Mouse (Mus musculus): ENCODE results near the gene Tmem28. TPM values are rescaled to one million over a fixed set of nuclear protein-coding genes. Genes with fewer than 3 reads are reported as not detected.

Gene Tmem28
- total and polyA plus RNA-seq, 2 experiments from 2014 or later: not detected

DNA sequence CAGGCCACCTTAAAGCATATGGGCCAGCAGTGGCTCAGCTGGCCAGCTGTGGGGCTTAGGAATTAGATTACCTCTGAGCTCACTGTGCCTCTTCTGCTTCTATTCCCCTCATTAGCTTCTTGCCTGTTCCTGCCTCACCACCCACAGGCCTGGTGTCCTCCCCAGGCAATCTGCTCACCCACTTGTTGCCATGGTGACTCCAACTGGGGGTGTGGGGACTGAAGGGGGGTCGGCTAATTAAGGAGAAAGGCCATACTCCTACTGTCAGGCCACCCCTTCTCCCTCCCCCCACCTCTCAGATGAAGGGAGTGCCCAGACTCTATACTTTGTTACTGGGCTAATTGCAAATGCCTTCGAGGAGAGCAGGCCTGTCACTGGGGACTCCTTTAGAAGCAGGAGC is 21.3 kb downstream of the Tmem28 start:
- WGBS: 15% methylated on average over 2 of the region's 2 CpGs
- Histone ChIP-seq H3K4me2 (ENCODE audit: low read depth, low read length) (no peak overlapping the region), H3K27me3 (ENCODE audit: control insufficient read depth, insufficient read depth, low read length) (no peaks in the 10 kb centered on the region)

GRCm38 (mm10) chrX:99853261-99853741 is 32.5 kb downstream of the Tmem28 start:
- H3K4me1 ChIP-seq (ENCODE audit: control insufficient read depth, insufficient read depth): no peaks in the 10 kb centered on the region
- H3K9ac ChIP-seq (replicated peaks; ENCODE audit: low read depth, low read length): 0 out of 2 replicates have a peak overlapping the region, but pooled peaks have one; percentile 44
- no peaks in the 10 kb centered on the region for H3K9me3 ChIP-seq (replicated peaks; ENCODE audit: control insufficient read depth, low read length)
- no peaks in the 10 kb centered on the region for H3K36me3 ChIP-seq (replicated peaks; ENCODE audit: control insufficient read depth, insufficient read depth, low read length)
- WGBS: 19% methylated on average over 34 of the region's 35 CpGs
- H3K27ac ChIP-seq (ENCODE audit: low read depth): no peak overlapping the region
- ATAC-seq (ENCODE audit: insufficient read depth, low read depth) (peak; percentile 78), DNase-seq (ENCODE audit: low spot score) (peak; percentile 32)
- peak overlapping the region; percentile 61 for H3K4me2 ChIP-seq (ENCODE audit: low read depth, low read length)
- TF ChIP-seq EP300 (IDR thresholded peaks at IDR 0.05; ENCODE audit: low read depth) (no peak), CTCF (IDR thresholded peaks at IDR 0.05; ENCODE audit: low read depth) (peak; percentile 70)
- H3K27me3 ChIP-seq (ENCODE audit: control insufficient read depth, insufficient read depth, low read length): no peaks in the 10 kb centered on the region; the same call in 1 of the 2 replicates
- peak overlapping the region; percentile 39 for H3K4me3 ChIP-seq (ENCODE audit: low read depth, low read length)

More for the DNA sequence above, 21.3 kb downstream of the Tmem28 start:
- Histone ChIP-seq H3K4me3 (ENCODE audit: low read depth, low read length) (no peak overlapping the region), H3K9ac (replicated peaks; ENCODE audit: low read depth, low read length) (no peak overlapping the region), H3K9me3 (replicated peaks; ENCODE audit: control insufficient read depth, low read length) (no peaks in the 10 kb centered on the region), H3K27ac (ENCODE audit: low read depth) (no peak overlapping the region), H3K36me3 (replicated peaks; ENCODE audit: control insufficient read depth, insufficient read depth, low read length) (no peaks in the 10 kb centered on the region), H3K4me1 (ENCODE audit: control insufficient read depth, insufficient read depth) (no peaks in the 10 kb centered on the region)
- no peak for DNase-seq (ENCODE audit: low spot score)
- TF ChIP-seq EP300 (IDR thresholded peaks at IDR 0.05; ENCODE audit: low read depth) (no peak), CTCF (IDR thresholded peaks at IDR 0.05; ENCODE audit: low read depth) (no peak)
- no peak for ATAC-seq (ENCODE audit: insufficient read depth, low read depth)

GRCm38 (mm10) chrX:99853834-99854233 is 33.0 kb downstream of the Tmem28 start:
- no peak overlapping the region for H3K27ac ChIP-seq (ENCODE audit: low read depth)
- no peaks in the 10 kb centered on the region for H3K4me1 ChIP-seq (ENCODE audit: control insufficient read depth, insufficient read depth)
- DNase-seq (ENCODE audit: low spot score) (no peak), ATAC-seq (ENCODE audit: insufficient read depth, low read depth) (no peak)
- WGBS: 46% methylated on average over 3 of the region's 3 CpGs
- no peak overlapping the region for H3K9ac ChIP-seq (replicated peaks; ENCODE audit: low read depth, low read length)
- H3K4me2 ChIP-seq (ENCODE audit: low read depth, low read length): peak overlapping the region; percentile 61; the same call in 1 of the 2 replicates
- no peak overlapping the region for H3K4me3 ChIP-seq (ENCODE audit: low read depth, low read length)
- H3K9me3 ChIP-seq (replicated peaks; ENCODE audit: control insufficient read depth, low read length): no peaks in the 10 kb centered on the region
- no peaks in the 10 kb centered on the region for H3K36me3 ChIP-seq (replicated peaks; ENCODE audit: control insufficient read depth, insufficient read depth, low read length)
- no peak for TF ChIP-seq CTCF (IDR thresholded peaks at IDR 0.05; ENCODE audit: low read depth)
- TF ChIP-seq EP300 (IDR thresholded peaks at IDR 0.05; ENCODE audit: low read depth): no peak
- H3K27me3 ChIP-seq (ENCODE audit: control insufficient read depth, insufficient read depth, low read length): no peaks in the 10 kb centered on the region; the same call in 1 of the 2 replicates

GRCm38 (mm10) chrX:99872228-99872627 is 51.4 kb downstream of the Tmem28 start:
- Histone ChIP-seq H3K4me1 (ENCODE audit: control insufficient read depth, insufficient read depth) (no peaks in the 10 kb centered on the region), H3K36me3 (replicated peaks; ENCODE audit: control insufficient read depth, insufficient read depth, low read length) (no peaks in the 10 kb centered on the region), H3K4me3 (ENCODE audit: low read depth, low read length) (no peak overlapping the region), H3K9me3 (replicated peaks; ENCODE audit: control insufficient read depth, low read length) (no peaks in the 10 kb centered on the region), H3K27ac (ENCODE audit: low read depth) (peak overlapping the region; percentile 79), H3K27me3 (ENCODE audit: control insufficient read depth, insufficient read depth, low read length) (no peaks in the 10 kb centered on the region), H3K4me2 (ENCODE audit: low read depth, low read length) (no peak overlapping the region), H3K9ac (replicated peaks; ENCODE audit: low read depth, low read length) (no peak overlapping the region)
- 44% methylated on average over 4 of the region's 4 CpGs for WGBS
- TF ChIP-seq CTCF (IDR thresholded peaks at IDR 0.05; ENCODE audit: low read depth) (no peak), EP300 (IDR thresholded peaks at IDR 0.05; ENCODE audit: low read depth) (no peak)
- ATAC-seq (ENCODE audit: insufficient read depth, low read depth) (no peak), DNase-seq (ENCODE audit: low spot score) (peak; percentile 11)

DNA sequence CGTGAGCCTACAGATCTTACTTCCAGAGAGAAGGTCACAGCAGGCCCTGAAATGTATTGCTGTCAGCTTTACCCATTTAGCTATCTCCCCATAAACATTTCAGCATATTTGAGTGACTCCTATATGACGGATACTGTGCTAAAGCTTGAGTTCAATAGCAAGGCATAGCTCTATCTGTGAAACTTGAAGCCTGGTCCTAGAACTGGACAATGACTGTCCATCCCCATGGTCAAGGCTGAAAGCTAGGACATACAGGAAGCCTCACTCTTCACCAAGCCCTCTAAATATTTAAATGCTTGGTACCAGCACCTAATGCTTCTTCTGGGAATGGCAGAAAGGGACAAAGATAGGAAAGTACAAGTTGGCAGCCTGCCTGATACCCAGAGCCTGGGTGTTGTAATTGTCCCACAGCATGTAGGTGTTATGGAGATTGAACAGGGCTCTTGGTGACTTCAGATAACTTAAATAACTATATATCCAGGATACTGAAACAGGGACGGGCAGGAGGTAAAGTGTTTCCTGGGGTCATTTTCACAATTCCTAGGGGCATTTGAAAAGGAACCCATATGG is 51.9 kb downstream of the Tmem28 start:
- peak; percentile 80 for ATAC-seq (ENCODE audit: insufficient read depth, low read depth)
- peak; percentile 29 for DNase-seq (ENCODE audit: low spot score)
- no peak overlapping the region for H3K9ac ChIP-seq (replicated peaks; ENCODE audit: low read depth, low read length)
- no peaks in the 10 kb centered on the region for H3K9me3 ChIP-seq (replicated peaks; ENCODE audit: control insufficient read depth, low read length)
- H3K36me3 ChIP-seq (replicated peaks; ENCODE audit: control insufficient read depth, insufficient read depth, low read length): no peaks in the 10 kb centered on the region
- no peaks in the 10 kb centered on the region for H3K4me1 ChIP-seq (ENCODE audit: control insufficient read depth, insufficient read depth)
- WGBS: 32% methylated on average over 3 of the region's 3 CpGs
- no peak overlapping the region for H3K4me3 ChIP-seq (ENCODE audit: low read depth, low read length)
- peak overlapping the region; percentile 79 for H3K27ac ChIP-seq (ENCODE audit: low read depth)
- no peaks in the 10 kb centered on the region for H3K27me3 ChIP-seq (ENCODE audit: control insufficient read depth, insufficient read depth, low read length)
- no peak for TF ChIP-seq CTCF (IDR thresholded peaks at IDR 0.05; ENCODE audit: low read depth)
- TF ChIP-seq EP300 (IDR thresholded peaks at IDR 0.05; ENCODE audit: low read depth): no peak
- no peak overlapping the region for H3K4me2 ChIP-seq (ENCODE audit: low read depth, low read length)
